Mouse (Mus musculus): Measurements from ENCODE around the gene Cib1.

Gene Cib1

GRCm38 (mm10) chr7:80201888-80202540 lies 30.6 kb downstream of the Cib1 start:
- in situ Hi-C loops (cut with MboI, MseI) = no loop called here

GRCm38 (mm10) chr7:80200963-80201539 lies 31.6 kb downstream of the Cib1 start:
- in situ Hi-C loops (cut with MboI, MseI) = no loop called here

DNA sequence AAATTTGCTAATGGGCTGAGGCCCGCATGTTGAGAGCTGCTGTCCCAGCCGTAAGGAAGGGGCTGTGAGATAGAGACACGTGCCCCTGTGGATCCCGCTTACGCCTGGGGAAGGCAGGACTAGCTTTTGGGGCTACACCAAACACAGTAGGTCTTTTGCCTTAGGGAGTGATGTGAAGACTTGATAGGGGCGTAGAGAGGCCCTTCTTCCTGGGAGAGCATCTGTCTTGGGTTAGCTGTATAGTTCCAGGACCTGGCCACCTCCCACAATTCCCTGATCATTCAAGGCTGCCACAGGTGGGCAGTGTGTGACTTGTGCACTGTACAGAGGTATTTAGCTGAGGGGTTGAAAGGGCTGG lies 32.0 kb downstream of the Cib1 start:
- in situ Hi-C loops (cut with MboI, MseI) = no loop called here

DNA sequence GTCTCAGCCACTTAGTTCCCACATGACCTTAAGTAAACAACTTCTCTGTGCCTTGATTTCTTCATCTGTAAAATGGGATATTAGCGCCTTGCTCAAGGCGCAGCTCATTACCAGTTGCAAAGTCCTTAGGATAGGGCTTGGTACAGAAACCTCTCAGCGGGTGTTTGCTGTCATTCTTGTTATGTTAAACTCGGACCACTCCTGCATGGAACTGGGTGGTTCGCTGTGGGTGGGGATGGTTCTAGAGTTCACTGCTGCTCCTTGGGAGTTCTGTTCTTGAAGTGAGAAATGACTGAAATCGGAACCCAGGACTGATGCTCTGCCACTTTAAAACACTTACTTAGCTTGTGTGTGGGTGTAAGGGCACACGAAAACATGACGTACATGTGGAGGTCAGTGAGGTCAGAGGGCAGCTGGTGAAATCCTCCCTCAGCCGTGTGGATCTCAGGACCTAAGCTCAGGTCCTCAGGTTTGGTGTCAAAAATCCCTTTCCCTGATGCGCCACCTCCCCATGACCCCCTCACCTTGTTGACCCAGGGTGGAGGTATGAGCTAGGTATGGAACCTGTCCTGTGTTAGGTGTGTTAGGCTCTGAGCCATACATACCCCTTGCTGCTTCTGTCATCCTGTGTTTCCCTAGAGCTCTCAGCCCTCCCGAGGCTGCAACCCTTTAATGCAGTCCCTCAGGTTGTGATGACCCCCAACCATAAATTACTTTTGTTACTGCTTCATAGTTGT lies 32.6 kb downstream of the Cib1 start:
- in situ Hi-C loops (cut with MboI, MseI) = no loop called here

- in situ Hi-C loops (cut with MboI, MseI) = no loop called here
Measured at GRCm38 (mm10) chr7:80199286-80199685, 33.3 kb downstream of the Cib1 start.

GRCm38 (mm10) chr7:80198863-80199262 lies 33.8 kb downstream of the Cib1 start:
- in situ Hi-C loops (cut with MboI, MseI) = no loop called here

DNA sequence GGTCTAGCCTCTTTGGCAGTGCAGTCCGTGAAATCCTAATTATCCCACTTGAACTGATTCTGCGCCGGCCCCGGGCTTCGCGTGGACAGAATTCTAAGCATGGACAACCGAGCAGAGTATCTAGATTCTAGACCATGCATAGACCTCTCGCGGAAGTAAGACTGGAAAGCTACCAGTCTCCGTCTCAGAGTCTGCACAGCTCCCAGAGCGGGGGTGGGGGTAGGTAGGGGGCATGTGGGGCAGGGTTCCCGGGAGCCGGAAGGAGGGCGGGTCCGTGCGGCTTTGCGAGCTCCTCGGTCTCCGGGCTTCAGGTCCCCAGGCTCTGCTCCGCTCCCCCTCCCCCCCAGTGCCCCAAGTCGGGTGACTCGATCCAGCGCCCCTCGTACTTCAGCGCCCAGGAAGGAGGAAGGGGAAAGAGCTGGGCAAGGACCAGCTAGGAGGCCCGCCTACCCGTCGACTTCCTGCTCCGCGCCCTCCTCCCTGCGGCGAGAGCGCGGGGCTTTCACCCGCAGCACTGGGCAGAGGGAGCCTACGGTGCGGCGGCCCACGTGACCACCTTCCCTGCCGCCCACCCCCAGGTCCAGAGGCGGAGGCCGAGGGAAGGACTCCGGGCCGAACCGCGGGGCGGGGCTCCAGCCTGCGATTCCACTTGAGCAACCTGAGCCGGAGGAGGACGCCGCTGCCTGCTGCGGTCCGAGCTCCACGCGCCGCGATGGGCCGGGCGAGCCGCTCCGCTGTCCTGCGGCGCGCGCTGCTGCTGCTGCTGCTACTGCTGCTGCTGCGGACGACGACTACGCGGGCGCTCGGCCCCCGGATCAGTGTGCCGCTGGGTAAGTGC lies 34.5 kb downstream of the Cib1 start:
- in situ Hi-C loops (cut with MboI, MseI) = no loop called here

- in situ Hi-C loops (cut with MboI, MseI) = no loop called here
Measured at GRCm38 (mm10) chr7:80197371-80197770, 35.2 kb downstream of the Cib1 start.

- in situ Hi-C loops (cut with MboI, MseI) = no loop called here
Measured at GRCm38 (mm10) chr7:80195576-80196263, 36.9 kb downstream of the Cib1 start.

DNA sequence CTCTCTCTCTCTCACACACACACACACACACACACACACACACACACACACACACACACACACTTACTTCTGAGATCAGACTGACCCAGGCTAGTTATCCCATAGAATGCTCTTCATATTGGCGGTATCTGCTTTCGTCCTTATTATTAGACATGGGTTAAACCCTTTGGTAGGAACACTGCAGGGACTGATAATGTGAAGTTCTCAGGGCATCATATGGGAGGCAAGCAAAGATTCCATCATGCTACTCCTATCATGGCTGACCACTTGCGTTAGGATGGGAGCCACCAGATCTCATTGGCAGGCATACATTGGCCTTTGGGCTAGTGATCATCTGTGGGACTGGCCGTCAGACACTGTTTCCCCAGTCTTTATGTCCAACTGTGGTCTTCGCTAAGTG lies 37.5 kb downstream of the Cib1 start:
- in situ Hi-C loops (cut with MboI, MseI) = no loop called here

GRCm38 (mm10) chr7:80193941-80194739 lies 38.5 kb downstream of the Cib1 start:
- in situ Hi-C loops (cut with MboI, MseI) = no loop called here

DNA sequence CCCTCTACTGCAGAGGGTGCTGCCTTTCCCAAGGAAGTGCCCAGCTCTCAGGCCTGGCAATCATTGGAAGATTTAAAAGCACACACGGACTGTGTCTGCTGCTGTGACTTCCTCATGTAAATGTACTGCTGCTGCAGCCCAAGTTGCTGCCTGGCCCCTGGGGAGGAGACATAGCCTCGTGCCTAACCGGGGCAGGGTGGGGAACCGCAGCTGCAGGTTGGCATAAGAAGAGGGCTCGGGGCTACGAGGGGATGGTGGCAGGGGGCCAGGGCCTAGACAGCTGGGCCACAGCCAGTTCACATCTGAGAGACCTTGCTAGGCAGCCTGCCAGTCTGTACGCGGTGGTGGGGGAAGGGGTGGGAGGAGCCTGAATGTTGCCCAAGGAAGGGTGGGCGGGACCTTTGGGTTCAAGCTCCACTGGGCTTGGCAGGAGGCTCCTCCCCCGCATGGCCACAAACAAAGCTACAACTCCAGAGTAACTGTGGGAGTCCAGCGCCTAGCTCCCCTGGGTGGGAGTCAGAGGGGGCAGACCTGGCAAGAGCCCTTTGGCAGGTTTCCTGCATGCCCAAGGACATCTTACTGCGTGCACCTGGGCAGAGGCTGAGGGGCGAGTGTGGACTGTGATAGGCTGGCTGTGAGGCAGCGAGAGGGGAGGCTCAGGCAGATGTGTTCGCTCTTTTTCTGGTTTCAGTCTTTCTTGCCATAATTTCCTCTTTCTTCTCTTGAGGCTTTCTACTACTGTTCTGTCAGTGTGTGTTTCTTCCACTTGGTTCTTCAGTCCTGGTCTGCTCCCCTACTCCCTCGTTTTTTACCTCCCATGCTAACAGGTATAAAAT lies 40.2 kb downstream of the Cib1 start:
- in situ Hi-C loops (cut with MboI, MseI) = no loop called here

DNA sequence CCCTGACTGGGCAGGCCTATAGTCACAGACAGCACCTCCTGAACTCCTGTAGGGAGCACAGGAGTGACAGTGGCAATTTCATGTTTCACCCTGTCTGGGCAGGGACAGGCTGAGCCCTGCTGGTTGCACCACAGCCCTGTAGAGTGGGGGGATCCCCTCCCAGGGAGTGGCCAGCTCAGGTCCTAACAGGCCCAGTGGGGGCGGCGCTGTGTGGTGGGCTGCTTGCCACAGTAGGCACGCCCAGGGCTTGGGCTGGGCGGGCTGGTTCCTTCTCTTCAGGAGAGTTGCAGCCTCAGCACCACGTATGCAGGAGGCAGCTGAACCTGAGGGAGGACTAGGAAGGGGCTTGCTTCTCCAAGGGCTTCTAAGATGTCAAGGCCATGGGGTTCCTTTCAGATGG lies 41.2 kb downstream of the Cib1 start:
- in situ Hi-C loops (cut with MboI, MseI) = no loop called here

DNA sequence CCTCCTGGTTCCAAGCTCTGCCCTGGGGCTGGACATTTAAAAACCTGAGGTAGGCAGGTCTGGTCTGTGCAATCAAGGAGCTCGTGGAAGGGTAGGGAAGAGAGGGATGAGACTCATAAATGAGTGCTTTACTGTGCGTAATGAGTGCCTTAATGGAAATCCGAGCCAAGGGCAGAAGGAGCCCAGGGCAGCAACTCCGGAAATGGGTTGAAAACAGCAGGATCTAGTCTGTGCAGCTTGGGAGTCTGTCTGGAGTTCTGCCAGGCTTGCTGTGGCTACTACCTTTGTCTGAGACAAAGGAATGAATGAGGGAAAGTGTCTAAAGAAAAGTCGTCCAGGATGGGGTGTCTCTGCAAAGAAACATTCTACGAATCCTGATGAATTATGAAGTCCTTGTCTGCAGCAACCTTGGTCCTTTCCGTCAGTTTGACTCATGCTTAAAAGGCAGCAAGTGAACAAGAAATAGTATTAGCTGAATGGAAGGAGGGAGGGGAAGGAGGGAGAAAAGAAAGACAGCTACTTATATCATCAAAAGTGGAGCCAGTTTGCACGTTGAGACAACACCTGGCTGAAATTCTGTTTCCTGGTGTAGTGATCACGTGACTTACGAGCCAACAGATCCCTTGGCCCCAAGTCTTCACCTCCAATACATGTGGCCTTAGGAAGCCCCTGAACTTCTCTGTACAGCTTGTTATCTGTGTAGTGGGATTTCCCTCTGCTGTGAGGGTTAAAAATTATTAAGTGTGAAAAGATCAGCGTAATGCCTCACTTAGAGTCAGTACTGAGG lies 43.3 kb downstream of the Cib1 start:
- in situ Hi-C loops (cut with MboI, MseI) = no loop called here

GRCm38 (mm10) chr7:80188579-80189125 lies 44.0 kb downstream of the Cib1 start:
- in situ Hi-C loops (cut with MboI, MseI) = no loop called here

GRCm38 (mm10) chr7:80187501-80187900 lies 45.1 kb downstream of the Cib1 start:
- in situ Hi-C loops (cut with MboI, MseI) = no loop called here

DNA sequence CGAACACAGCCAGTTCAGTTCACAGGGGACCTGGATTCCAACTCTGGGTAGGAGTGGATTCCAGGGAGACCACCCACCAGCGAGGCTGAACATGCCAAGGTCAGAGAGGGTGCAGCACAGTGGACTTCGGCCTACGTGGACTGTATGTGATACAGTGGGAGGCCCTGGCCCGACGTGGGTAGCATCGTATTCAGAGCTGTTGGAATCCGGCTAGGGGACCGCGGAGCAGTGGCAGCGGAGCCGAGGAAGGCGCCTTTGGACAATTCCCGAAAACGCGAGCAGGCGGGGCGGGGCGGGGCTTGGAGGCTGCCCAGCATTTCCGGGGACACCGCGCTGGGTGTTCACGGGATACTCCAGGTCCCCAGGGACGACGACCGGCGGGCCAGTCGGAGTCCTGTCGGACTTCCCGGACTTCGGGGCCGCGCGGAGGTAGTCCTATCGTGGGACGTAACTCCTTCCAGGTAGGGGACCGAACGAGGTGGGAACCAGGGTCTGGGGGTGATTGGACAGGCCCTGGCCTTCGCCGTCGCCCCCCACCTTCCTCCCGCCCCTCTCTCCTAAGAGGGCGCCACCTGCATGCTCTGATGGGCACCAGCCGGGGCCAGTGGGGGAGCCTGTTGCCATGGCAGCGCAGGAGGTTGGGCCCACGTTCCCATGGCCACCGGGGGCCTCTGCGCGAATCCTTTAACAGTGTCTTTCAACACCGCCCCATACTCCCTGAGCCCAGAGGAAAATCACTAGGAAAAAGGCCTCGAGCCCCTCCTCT lies 45.9 kb downstream of the Cib1 start, which contains the start of gene Sema4b:
Gene Sema4b (plus strand): TSS at position 311 of the 766 bp plus-strand sequence.
- in situ Hi-C loops (cut with MboI, MseI) = no loop called here

DNA sequence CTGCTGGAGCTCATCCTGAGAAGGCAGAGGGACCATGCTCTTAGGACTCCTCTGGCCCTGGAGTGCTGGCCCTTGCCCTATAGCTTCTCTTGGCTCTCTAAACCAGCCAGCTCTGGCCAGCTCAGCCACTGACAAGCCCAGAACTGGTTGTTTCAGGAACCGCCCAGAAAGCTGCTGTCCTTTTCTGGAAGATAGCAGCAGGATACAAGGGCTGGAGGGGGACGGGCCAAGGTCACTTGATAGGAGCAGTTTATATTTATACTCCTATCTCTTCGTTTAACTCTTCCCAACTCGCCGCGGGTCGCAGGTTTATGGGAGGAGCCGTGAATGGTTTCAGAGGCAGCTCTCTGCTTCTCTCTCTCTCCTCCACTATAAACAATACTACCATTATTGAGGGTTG lies 46.6 kb downstream of the Cib1 start:
- in situ Hi-C loops (cut with MboI, MseI) = no loop called here
